Mouse (Mus musculus): ENCODE results near the gene Tor2a.

The Tor2a gene

DNA sequence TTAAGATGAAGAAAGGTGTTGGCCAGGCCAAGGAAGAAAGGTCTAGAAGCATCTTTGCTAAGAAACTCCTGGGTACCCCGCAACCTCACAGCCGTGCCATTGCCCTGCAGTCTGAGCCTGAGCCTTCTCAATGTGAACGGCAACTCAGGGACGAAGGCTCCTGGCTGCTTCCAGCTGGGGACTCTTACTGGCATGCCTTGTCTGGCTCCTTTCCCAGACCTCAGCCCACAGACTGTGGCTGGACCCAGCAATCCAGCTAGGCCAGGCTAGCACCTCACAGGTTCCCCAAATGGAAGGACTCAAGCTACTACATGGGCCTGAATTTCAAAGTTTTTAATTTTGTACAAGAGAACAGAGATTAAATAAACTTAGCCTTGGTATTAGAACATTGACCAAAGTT, 4.8 kb downstream of the Tor2a start:
- DNase-seq (ENCODE audit: low spot score), result no peak

DNA sequence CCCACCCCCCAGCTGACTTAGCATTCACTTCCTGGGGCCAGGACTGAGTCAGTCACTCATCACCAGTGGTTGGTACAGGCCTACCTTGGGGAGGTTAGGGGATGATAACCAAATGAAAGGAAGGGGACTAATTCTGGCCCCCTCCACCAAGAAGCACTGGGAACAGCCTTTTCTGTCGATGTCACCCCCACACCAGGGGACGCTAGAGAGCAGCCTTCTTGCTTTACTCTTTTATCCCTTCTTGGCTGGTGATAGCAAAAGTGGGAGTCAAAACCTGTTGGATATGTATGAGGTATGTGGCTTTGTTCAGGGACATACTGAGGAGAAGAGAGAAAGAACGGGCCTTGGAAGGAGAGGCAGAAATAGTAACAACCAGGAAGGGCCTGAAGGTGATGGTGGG, 6.3 kb downstream of the Tor2a start:
- DNase-seq (ENCODE audit: low spot score), result no peak

DNA sequence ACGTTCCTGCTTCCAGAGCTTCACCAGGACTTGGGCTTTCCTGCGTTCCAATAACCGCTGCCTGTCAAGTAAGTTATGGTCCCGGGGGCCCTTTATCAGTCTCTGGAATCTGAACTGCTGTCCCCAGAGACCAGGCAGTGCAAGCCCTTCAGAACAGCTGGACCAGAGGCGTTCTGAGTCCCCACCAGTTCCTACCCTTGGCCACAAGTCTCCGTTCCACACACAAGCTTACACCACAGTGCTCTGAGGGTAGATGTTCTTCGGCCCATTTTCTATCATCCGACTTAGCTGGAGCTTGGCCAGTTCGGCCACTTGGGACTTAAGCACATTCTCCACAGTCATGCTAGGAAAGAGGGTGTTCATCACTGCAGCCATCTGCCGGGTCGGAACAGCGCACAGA, 10.2 kb downstream of the Tor2a start:
- no peak for DNase-seq (ENCODE audit: low spot score)

DNA sequence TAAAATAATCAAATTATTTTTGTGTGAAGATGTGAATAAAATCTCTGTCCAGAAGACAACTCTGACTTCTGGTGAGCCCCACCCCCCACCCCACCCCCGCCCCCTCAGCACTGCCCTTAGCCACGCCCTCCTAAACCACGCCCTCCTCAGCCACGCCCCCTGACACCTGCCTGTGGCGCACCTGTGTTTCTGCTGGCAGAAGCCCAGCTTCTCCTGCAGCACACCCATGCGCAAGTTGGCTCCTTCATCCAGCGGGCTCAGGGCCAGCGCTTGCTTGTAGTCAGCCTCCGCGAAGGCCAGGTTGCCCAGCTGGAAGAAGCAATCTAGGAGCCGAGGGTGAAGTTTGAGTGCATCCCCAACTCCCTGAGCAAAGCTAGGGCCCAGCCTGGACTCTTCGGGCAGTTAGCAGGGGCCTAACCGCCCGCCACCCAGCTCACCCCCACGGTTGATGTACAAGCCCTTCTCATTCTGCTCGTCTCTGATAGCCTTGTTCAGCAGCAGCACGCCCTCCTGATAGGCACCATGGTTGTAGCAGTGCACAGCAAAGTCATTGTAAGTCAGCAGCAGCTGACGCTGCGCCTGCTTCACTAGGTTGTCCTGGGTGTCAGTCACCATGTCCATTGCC, 11.7 kb downstream of the Tor2a start:
- DNase-seq (ENCODE audit: low spot score), result no peak

DNA sequence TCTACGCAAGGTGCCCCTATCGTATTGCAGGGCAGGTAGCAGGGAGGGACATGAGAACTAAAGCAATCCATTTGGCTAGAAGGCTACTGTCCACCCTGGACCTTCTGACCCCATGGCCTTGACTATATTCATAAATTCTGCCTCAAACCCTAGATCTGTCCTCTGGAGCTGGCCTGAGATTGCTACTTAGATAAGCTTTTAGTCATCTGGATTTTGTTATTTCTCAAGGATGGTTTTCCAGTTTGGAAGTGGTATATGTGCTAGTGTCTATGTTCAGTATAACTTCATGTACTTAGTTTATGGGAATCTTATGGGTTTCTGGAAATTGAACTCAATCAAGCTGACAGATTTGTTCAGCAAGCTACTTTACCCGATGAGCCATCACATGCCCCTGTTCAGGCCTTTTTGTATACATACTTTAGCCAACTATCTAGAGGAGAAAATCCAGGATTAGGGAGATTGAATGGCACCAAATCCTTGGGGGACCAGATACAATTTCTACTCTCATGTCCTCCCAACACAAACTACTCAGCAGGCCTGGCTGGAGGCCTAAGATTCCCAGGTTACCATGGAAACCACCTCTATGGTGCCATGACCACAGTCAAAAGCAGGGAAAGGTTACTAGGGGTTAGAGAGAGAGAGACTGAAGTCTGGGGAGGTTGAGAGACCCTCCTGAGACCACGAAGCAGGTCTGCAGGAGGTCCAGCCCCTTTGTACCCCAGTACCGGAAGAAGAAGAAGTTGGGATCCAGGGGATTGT, 12.5 kb downstream of the Tor2a start:
- no peak for DNase-seq (ENCODE audit: low spot score)

DNA sequence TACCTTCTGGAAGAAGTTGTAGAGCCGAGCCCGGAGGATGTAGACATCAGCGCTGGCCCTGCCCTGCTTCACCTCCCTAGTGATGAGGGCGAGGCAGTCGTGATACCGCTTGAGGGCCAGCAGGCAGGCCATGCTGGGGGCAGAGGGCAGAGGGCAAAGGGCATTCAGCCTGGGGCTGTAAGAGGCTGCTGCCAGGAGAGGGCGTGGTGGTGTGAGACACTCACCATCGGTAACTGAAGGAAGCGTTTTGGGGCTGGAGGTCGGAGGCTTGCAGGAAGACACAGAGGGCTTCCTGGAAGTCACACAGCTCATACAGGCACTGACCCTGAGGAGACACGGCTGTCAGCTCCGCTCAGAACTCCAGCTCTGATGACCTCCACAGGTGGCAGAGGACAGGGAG, 14.9 kb downstream of the Tor2a start:
- no peak for DNase-seq (ENCODE audit: low spot score)

DNA sequence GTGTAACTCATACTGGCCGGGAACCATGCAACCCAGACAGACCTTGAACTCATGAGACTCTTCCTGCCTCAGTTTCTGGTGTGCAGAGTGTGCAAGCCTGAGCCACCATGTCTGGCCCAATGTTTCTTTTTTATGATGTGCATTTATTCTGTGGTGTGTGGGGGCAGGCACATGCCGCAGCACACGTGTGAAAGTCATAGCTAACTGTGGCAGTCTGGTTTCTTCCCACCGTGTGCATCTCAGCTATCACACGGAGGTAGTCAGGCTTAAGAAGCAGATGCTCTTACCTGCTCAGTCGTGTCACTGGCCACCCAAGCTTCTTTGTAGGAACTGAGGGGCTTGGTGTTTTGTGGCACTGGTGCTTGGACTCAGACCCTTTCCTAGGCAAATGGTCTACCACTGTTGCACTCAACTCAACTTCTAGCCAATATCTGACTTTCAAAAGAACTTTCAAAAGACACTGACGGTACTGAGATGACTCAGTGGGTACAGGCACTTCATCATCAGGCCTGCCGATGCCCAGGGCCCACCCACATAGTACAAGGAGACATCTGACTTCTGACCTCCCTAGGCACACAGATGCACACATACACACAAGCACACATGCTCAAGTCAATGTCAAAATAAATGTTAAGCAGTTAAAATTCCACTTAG, 15.7 kb downstream of the Tor2a start:
- no peak for DNase-seq (ENCODE audit: low spot score)

DNA sequence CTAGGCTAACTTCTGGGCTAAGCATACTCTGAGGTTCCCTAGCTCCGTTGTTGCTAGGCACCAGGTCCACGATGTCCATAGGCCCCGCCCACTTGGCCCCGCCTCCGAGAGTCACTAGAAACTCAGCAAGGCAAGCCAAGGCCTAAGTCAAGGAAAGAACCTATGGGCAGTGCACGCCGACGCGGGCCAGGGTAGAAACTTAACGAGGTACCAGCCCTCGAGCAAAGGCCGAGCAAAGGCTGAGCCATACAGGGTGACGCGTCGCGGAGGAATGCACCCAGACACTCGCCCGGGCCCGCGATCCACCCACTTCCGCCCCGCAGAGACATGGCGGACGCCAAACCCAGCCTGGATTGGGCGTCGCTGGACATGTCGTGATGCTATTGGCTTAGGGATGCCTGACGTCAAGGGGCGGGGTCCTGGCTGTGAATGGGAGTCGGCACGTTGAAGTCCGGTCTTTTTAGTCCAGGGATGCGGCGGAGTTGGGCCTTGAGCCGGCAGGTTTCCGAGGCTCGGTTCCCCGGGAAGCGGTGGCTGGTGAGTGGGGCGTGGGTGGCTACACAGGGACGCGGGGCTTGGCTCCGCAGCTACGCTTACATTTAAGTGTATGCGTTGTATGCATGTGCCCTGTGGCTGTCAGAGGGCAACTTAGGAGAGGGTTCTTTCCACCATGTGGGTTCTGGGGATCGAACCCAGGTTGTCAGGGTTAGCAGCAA, 18.5 kb downstream of the Tor2a start, which contains the start of the genes Ttc16 and Ptrh1:
TSS of gene Ttc16 (minus strand) at position 275 of the 716 bp plus-strand sequence.
TSS of gene Ptrh1 (plus strand) at position 428 of the 716 bp plus-strand sequence.
- DNase-seq (ENCODE audit: low spot score), result peak; percentile 97

DNA sequence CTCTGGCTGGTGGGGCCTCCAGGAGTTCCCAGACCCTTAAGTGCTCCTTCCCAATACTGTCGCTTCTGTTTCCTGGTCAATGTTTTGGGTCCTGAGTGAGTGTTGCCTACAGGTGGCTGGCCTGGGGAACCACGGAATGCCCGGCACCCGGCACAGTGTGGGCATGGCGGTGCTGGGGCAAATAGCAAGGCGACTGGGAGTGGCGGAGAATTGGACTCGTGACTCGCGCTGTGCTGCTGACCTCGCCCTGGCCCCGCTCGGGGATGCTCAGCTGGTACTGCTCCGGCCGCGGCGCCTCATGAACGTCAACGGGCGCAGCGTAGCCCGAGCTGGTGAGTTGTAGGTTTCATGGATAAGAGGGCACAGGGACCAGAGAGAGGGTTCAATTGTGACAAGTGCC, 19.2 kb downstream of the Tor2a start:
- no peak for DNase-seq (ENCODE audit: low spot score)

DNA sequence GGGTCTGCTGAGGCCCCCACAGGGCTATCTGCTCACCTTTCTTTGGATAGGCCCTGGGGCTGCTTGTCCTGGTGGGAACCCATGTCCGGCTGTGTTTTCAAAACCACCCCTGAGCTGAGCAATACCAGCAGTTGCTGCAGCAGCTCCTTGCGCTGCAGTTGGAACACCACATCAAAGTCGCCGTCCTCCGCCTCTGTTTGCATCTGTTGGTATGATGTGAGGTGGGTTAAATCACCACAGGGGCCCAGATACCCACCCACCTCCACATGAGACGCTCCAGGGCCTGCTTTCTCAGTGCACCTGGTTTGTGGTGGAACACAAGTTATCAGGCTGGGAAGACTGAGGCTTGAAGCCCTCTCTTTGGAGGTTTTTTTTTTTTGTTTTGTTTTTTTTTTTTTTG, 21.0 kb downstream of the Tor2a start:
- DNase-seq (ENCODE audit: low spot score), result no peak

DNA sequence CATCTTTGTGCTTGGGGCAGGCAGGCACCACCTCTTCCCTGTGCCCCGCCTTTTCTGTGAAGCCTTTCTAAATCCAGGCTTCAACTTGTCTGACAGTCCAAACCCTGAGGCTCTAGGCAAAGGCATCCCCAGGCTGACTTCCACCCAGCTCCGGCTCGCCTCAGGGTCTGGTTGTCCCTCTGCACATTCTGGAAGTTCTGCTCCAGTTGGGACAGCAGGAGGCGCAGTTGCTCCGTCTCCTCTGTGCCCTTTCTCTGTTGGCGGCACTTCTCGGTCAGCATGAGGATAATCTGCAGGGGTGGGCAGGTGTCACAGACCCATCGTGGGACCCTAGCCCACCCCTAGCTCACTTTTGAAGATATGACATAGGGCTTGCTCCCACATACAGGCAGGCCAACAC, 22.1 kb downstream of the Tor2a start:
- DNase-seq (ENCODE audit: low spot score), result peak; percentile 55

DNA sequence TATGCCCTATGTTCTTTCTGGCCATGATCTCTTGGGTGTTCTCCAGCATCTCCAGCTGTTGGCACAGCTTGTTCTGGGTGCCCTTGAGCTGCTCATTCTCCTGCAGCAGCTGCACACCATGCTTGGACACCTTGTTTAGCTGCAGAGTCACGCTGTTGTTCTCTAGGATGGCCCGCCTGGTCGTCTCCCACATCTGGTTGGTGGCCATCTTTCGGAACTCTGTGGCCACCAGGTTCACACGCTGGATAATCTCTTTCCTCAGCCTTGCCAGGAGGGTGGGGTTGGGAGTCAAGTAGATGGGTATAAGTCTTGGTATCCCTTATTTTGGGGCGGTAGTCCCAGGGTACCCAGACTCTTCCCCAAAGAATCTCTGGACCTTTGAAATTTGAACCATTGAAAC, 22.7 kb downstream of the Tor2a start:
- DNase-seq (ENCODE audit: low spot score), result no peak

DNA sequence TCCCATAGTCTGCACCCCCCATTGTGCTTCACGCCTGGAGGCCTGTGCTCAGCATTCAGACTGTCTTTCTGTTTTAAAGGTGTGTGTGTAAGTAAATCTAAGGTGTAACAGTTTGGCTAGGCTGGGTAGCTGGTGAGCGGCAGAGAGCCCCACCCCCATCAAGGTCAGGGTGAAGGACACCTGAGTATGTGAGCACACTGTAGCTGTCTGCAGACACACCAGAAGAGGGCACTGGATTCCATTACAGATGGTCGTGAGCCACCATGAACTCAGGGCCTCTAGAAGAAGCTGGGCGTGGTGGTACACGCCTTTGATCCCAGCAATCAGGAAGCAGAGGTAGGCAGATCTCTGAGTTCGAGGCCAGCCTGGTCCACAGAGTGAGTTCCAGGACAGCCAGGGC, 24.7 kb downstream of the Tor2a start:
- DNase-seq (ENCODE audit: low spot score), result no peak

DNA sequence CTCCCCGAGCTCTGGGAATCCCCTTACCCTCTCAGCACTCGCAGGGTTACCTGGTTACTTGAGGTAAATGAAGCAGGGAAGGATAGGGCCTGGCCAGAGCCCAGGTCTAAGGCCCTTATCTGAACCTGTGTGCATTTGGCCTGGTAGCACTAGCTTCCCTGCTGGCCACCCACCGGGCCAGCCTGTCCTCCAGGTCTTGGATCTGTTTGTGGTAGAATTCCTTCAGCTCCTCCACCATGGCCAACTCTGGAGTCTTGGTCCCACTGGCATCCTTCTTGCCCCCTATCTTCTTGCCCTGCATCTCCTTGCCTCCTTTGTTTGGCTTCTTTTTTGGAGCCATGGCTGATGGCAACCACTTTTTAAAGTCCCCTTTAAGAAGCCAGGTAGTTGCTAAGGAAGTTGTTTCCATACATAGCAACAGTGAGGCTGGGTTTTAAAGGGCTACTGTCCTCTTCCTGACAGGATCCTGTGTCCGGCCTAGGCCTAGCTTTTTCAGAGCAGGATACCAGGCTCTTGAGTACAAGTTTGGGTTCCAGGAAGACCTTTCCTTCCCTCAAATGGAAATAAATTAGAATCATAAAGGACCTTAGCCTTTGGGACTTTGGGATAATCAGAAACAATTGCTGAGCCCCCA, 27.1 kb downstream of the Tor2a start, which contains the start of gene Cfap157:
TSS of gene Cfap157 (minus strand) at position 381 of the 634 bp plus-strand sequence.
- no peak for DNase-seq (ENCODE audit: low spot score)

DNA sequence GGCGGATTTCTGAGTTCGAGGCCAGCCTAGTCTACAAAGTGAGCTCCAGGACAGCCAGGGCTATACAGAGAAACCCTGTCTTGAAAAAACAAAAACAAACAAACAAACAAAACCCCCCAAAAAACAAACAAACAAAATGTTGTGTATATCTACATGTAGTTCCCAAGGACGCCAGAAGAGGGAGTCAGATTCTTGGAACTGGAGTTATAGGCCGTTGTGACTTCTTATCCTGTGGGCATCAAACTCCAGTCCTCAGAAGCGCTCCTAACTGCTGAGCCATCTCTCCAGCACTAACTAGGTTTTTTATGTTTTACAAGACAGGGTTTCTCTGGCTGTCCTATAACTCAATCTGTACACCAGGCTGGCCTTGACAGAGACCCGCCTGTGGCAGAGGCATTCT, 30.1 kb downstream of the Tor2a start:
- DNase-seq (ENCODE audit: low spot score), result no peak

DNA sequence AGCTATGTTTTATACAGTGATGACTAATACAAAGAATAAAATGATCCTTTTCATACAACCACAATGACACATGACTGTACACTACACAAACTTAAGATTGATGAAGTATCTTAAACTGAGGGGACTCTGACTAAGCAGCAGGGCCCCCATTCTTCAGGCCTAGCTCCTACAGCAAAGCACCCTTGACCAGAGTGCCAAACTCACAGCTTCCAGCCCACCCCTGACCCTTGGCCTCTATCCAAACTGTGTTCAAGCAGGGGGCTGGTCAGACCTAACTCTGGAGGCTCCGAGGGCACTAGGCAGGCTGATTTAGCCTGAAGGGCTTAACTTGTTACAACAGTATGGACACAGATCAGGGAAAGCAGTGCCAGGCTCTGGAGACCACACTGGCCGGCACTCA, 31.5 kb downstream of the Tor2a start:
- DNase-seq (ENCODE audit: low spot score), result no peak

DNA sequence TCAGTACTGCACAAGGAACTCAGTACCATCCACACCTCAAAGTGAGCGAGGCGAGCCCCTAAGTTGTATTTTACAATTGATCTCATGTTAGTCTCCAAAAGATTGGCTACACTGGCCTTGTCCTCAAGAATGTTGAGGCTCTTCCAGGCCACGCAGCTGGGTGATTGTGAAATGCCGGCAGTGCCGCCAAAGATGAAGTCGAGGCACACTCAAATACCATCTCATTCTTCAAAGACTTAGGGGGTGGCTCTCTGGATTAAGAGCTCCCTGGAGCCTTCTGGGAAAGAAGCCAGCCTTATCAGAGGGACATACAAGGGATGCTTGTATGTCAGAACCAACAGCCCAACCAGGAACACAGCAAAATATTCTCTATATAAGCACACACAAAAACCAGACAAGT, 34.3 kb downstream of the Tor2a start:
- no peak for DNase-seq (ENCODE audit: low spot score)

DNA sequence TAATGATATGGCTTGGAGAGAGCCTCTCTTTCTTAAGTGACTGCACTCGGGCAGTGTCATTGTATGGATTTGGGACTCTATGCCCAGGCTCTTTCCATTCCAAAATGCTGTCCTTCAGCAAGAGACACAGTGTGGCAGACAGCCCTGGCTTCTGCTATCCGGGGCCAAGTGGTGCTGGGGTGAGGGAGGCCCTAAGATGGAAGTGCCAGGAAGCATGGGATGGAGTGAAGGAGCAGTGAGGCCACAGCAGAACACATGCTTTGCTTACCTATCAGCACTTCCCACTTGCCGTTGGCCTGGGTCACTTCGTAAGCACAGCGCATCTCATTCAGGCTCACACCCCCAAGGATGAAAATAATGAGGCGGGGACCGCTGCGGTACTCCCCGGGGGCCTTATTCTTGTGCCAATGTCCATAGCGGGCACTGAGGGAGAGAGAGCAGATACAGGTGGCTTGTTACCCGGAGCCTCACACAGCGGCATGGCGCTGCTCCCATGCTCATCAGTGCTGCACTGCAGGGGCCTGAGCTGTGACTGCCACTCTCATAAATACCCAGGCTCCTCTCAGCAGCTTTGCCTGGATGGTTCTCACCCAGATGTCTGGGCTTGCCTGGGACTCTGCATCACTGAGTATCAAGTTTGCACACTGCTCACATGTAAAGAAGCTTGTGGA, 38.8 kb downstream of the Tor2a start:
- DNase-seq (ENCODE audit: low spot score), result no peak

DNA sequence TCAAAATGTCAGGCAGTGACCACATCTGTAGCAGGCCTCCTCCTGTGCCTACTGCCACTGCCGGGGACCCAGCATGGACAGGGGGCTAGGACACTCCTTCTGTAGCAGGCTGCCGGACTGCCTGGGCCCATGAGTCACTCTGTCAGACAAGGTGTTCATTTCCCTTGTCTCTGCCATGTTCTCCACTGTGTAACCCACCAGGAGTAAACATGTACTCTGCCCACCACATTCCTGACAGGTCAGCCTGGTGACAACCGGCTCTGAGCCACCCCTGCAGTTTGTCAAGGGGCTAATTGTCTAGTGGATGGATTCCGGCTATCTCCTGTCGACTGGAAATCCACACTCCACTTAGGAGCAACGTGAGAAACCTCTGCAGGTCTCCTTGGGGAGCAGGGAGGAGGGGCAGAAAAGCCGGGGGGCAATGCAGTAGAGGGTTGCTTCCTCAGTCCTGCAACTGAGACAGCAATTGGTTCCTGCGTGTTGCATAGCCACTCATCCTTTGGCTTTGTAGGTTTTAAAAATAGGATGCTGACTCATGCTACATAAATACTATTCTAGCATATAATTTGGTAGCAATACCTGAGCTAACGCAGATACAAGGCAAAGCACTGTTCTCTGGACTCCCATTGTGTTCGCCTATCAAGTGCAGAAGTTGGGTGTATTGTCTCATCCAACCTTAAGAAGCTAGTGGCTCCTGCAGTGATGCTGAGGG, 41.4 kb downstream of the Tor2a start:
- DNase-seq (ENCODE audit: low spot score), result no peak

DNA sequence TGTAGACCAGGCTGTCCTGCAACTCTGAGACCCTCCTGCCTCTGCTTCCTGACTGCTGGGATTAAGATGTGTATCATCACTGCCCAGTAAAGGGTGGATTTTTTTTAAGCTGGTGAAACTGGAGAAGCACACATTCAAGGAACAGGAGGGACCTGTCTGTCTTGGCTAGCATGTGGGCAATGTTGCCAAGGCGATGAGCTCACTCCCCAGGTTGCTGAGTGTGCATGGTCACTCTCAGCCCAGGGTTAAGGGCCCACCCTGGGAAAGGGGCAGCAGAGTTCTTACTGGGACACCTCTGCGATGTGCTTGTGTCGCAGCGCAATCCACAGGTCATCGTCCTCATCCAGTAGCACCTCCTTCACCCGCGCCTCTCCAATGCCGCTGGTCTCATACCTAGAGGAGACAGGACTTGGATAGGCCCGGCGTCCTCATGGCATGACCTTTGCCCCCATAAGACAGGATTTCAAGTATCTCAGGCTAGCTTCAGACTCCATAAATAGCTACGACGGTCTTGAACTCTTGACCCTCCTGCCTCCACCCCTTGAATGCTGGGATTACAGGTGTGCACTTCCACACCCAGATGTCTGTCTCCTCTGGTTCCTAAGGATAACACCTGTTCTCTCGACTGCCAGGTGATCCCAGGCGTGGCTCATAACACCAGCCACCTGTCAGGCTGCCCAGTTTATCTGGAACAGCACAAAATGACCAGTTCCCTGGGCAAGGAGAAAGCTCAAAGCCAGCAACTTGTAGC, 52.0 kb downstream of the Tor2a start:
- DNase-seq (ENCODE audit: low spot score), result no peak
